Mouse (Mus musculus): ENCODE measurements at regions not wholly inside any gene's neighbourhood (a gene's known extent, or its start where the extent isn't known, plus 50 kb on each side); places are given as distances from the start of the nearest gene placed in this dataset.

GRCm38 (mm10) chr2:71647914-71648497 lies 97.4 kb upstream of the Itga6 start:
- TF ChIP-seq CTCF (conservative IDR thresholded peaks at IDR 0.05; ENCODE audit: low read length) (no peak), POU5F1 (IDR thresholded peaks at IDR 0.05; ENCODE audit: borderline replicate concordance, low read length) (no peak), NANOG (IDR thresholded peaks at IDR 0.05; ENCODE audit: borderline replicate concordance, low read length) (no peak)
- H3K27me3 ChIP-seq (ENCODE audit: insufficient read depth, low read length), result no peaks in the 10 kb centered on the region
- no peaks in the 10 kb centered on the region for H3K36me3 ChIP-seq (ENCODE audit: insufficient read depth, low read length)
- H3K4me1 ChIP-seq (replicated peaks; ENCODE audit: low read depth, low read length), result peaks cover 65% of the 10 kb centered on the region
- H3K9me3 ChIP-seq (ENCODE audit: low read length), result no peaks in the 10 kb centered on the region
- H3K4me3 ChIP-seq (replicated peaks; ENCODE audit: low read length), result peak overlapping the region; percentile 20; the same call in 1 of the 2 replicates

- Histone ChIP-seq H3K9me3 (ENCODE audit: low read length) (no peaks in the 10 kb centered on the region), H3K4me3 (replicated peaks; ENCODE audit: low read length) (peak overlapping the region; percentile 21; the same call in 1 of the 2 replicates), H3K4me1 (replicated peaks; ENCODE audit: low read depth, low read length) (peaks cover 80% of the 10 kb centered on the region), H3K27me3 (ENCODE audit: insufficient read depth, low read length) (no peaks in the 10 kb centered on the region), H3K36me3 (ENCODE audit: insufficient read depth, low read length) (no peaks in the 10 kb centered on the region)
- TF ChIP-seq NANOG (IDR thresholded peaks at IDR 0.05; ENCODE audit: borderline replicate concordance, low read length), result no peak
- no peak for TF ChIP-seq CTCF (conservative IDR thresholded peaks at IDR 0.05; ENCODE audit: low read length)
- TF ChIP-seq POU5F1 (IDR thresholded peaks at IDR 0.05; ENCODE audit: borderline replicate concordance, low read length), result no peak
These were observed 93.8 kb upstream of the Itga6 start for GRCm38 (mm10) chr2:71651662-71652061.

GRCm38 (mm10) chr2:71652261-71652801 lies 93.1 kb upstream of the Itga6 start:
- no peaks in the 10 kb centered on the region for H3K36me3 ChIP-seq (ENCODE audit: insufficient read depth, low read length)
- TF ChIP-seq CTCF (conservative IDR thresholded peaks at IDR 0.05; ENCODE audit: low read length) (no peak), NANOG (IDR thresholded peaks at IDR 0.05; ENCODE audit: borderline replicate concordance, low read length) (no peak), POU5F1 (IDR thresholded peaks at IDR 0.05; ENCODE audit: borderline replicate concordance, low read length) (no peak)
- no peaks in the 10 kb centered on the region for H3K27me3 ChIP-seq (ENCODE audit: insufficient read depth, low read length)
- peak overlapping the region; percentile 21; the same call in 1 of the 2 replicates for H3K4me3 ChIP-seq (replicated peaks; ENCODE audit: low read length)
- no peaks in the 10 kb centered on the region for H3K9me3 ChIP-seq (ENCODE audit: low read length)
- H3K4me1 ChIP-seq (replicated peaks; ENCODE audit: low read depth, low read length), result peaks cover 84% of the 10 kb centered on the region

GRCm38 (mm10) chr2:71654817-71655503 lies 90.5 kb upstream of the Itga6 start:
- Histone ChIP-seq H3K36me3 (ENCODE audit: insufficient read depth, low read length) (no peaks in the 10 kb centered on the region), H3K9me3 (ENCODE audit: low read length) (no peaks in the 10 kb centered on the region), H3K27me3 (ENCODE audit: insufficient read depth, low read length) (peaks cover 3% of the 10 kb centered on the region; the same call in 1 of the 2 replicates), H3K4me1 (replicated peaks; ENCODE audit: low read depth, low read length) (peaks cover 80% of the 10 kb centered on the region), H3K4me3 (replicated peaks; ENCODE audit: low read length) (peak overlapping the region; percentile 53; the same call in 1 of the 2 replicates)
- TF ChIP-seq NANOG (IDR thresholded peaks at IDR 0.05; ENCODE audit: borderline replicate concordance, low read length) (no peak), CTCF (conservative IDR thresholded peaks at IDR 0.05; ENCODE audit: low read length) (no peak), POU5F1 (IDR thresholded peaks at IDR 0.05; ENCODE audit: borderline replicate concordance, low read length) (no peak)

- Histone ChIP-seq H3K36me3 (ENCODE audit: insufficient read depth, low read length) (no peaks in the 10 kb centered on the region), H3K27me3 (ENCODE audit: insufficient read depth, low read length) (peaks cover 3% of the 10 kb centered on the region; the same call in 1 of the 2 replicates), H3K9me3 (ENCODE audit: low read length) (no peaks in the 10 kb centered on the region), H3K4me3 (replicated peaks; ENCODE audit: low read length) (peak overlapping the region; percentile 53), H3K4me1 (replicated peaks; ENCODE audit: low read depth, low read length) (peaks cover 76% of the 10 kb centered on the region)
- TF ChIP-seq CTCF (conservative IDR thresholded peaks at IDR 0.05; ENCODE audit: low read length) (no peak), NANOG (IDR thresholded peaks at IDR 0.05; ENCODE audit: borderline replicate concordance, low read length) (peak; percentile 52), POU5F1 (IDR thresholded peaks at IDR 0.05; ENCODE audit: borderline replicate concordance, low read length) (no peak)
These were observed 89.7 kb upstream of the Itga6 start for GRCm38 (mm10) chr2:71655504-71656390.

GRCm38 (mm10) chr2:71656611-71657244 lies 88.7 kb upstream of the Itga6 start:
- Histone ChIP-seq H3K4me3 (replicated peaks; ENCODE audit: low read length) (peak overlapping the region; percentile 53), H3K27me3 (ENCODE audit: insufficient read depth, low read length) (peaks cover 3% of the 10 kb centered on the region; the same call in 1 of the 2 replicates)
- TF ChIP-seq CTCF (conservative IDR thresholded peaks at IDR 0.05; ENCODE audit: low read length) (no peak), NANOG (IDR thresholded peaks at IDR 0.05; ENCODE audit: borderline replicate concordance, low read length) (no peak), POU5F1 (IDR thresholded peaks at IDR 0.05; ENCODE audit: borderline replicate concordance, low read length) (no peak)

GRCm38 (mm10) chr2:71661438-71661837 lies 84.0 kb upstream of the Itga6 start:
- peaks cover 34% of the 10 kb centered on the region for H3K4me1 ChIP-seq (replicated peaks; ENCODE audit: low read depth, low read length)
- no peaks in the 10 kb centered on the region for H3K36me3 ChIP-seq (ENCODE audit: insufficient read depth, low read length)
- H3K9me3 ChIP-seq (ENCODE audit: low read length), result no peaks in the 10 kb centered on the region
- peaks cover 3% of the 10 kb centered on the region; the same call in 1 of the 2 replicates for H3K27me3 ChIP-seq (ENCODE audit: insufficient read depth, low read length)
- TF ChIP-seq NANOG (IDR thresholded peaks at IDR 0.05; ENCODE audit: borderline replicate concordance, low read length) (no peak), CTCF (conservative IDR thresholded peaks at IDR 0.05; ENCODE audit: low read length) (no peak), POU5F1 (IDR thresholded peaks at IDR 0.05; ENCODE audit: borderline replicate concordance, low read length) (no peak)
- H3K4me3 ChIP-seq (replicated peaks; ENCODE audit: low read length), result no peak overlapping the region

More at GRCm38 (mm10) chr2:71656611-71657244, 88.7 kb upstream of the Itga6 start:
- peaks cover 66% of the 10 kb centered on the region for H3K4me1 ChIP-seq (replicated peaks; ENCODE audit: low read depth, low read length)
- H3K36me3 ChIP-seq (ENCODE audit: insufficient read depth, low read length), result no peaks in the 10 kb centered on the region
- no peaks in the 10 kb centered on the region for H3K9me3 ChIP-seq (ENCODE audit: low read length)
